Mouse (Mus musculus) granulocyte monocyte progenitor cell, adult 5-6 weeks (primary cell): ENCODE results near the gene Il1r2. TPM values are rescaled to one million over a fixed set of nuclear protein-coding genes. Genes with fewer than 3 reads are reported as not detected.
A peak's percentile ranks its signal among the peaks of the same experiment; 100 is the strongest.

Source experiments
- ATAC-seq: replicated peaks from 2 replicates; pipeline ENCODE4 v1.8.0; 2016; ENCODE audit warnings: mild to moderate bottlenecking, moderate TSS enrichment, inconsistent platforms; ENCODE audit not compliant: poor library complexity, severe bottlenecking
- total RNA-seq, 2 experiments: library from RNA; stranded (forward) in 1 of 2; stranded (reverse) in 1 of 2; fragments of 200-712, 200-1000 nt in 1 of 2; fragments of >200 nt in 1 of 2; fragmentation: Nextera tagmentation in 1 of 2; gene quantifications; 2 replicates each; pipeline ENCODE4 v1.2.3; 2014 to 2017

Il1r2 gene
- total RNA-seq, 2 experiments from 2014 or later = 0.88 TPM; not detected in 1

DNA sequence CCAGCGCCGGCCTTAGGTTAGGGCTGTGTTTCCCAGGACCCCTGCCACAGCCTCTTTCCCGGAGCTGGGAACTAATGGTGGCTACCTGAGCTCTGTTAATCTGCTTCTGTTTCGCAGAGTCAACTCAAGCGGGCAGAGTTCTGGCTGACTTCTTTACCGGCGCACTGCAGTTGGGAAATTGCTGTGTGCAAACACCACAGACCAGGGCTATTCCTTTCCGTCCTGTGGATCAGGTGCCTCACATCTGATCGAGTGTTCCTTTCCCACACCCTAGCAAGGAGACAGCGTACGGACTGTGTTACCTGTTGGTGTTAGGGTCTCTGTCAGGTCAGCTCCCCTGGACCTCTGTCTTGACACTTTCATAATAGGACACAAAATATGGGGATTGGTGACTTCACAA lies 15.9 kb upstream of the Il1r2 start:
- no peak for ATAC-seq

GRCm38 (mm10) chr1:40059122-40059774 lies 14.6 kb upstream of the Il1r2 start:
- ATAC-seq = peak; percentile 58

GRCm38 (mm10) chr1:40061359-40061758 lies 12.5 kb upstream of the Il1r2 start:
- no peak for ATAC-seq

GRCm38 (mm10) chr1:40063409-40063808 lies 10.5 kb upstream of the Il1r2 start:
- ATAC-seq = no peak

DNA sequence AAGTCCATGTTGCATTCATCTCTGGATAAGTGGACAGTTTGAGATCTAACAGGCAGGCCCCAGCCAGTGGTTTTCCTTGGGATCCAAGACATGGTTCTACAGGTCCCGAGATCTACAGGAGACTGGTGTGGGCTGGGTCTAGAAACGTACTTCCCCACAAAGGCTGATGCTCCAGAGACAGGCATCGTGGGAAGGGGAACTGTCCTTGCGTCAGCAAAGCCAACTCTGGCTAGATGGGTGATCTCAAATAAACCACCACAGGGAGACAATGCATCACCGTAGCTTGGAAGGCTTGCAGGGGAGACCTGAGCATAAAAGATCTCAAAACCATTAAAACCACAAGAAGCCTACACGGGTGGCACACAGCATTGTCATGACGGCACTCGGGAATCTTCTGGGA lies 9.4 kb upstream of the Il1r2 start:
- peak; percentile 76 for ATAC-seq

GRCm38 (mm10) chr1:40072558-40072957 lies 1.3 kb upstream of the Il1r2 start:
- ATAC-seq = no peak

- no peak for ATAC-seq
These were observed 3.4 kb downstream of the Il1r2 start for GRCm38 (mm10) chr1:40077328-40077727.

- ATAC-seq = peak; percentile 76
These were observed 7.2 kb downstream of the Il1r2 start for GRCm38 (mm10) chr1:40081041-40081440.

- ATAC-seq = peak; percentile 78
These were observed 10.5 kb downstream of the Il1r2 start for GRCm38 (mm10) chr1:40084386-40084785.

DNA sequence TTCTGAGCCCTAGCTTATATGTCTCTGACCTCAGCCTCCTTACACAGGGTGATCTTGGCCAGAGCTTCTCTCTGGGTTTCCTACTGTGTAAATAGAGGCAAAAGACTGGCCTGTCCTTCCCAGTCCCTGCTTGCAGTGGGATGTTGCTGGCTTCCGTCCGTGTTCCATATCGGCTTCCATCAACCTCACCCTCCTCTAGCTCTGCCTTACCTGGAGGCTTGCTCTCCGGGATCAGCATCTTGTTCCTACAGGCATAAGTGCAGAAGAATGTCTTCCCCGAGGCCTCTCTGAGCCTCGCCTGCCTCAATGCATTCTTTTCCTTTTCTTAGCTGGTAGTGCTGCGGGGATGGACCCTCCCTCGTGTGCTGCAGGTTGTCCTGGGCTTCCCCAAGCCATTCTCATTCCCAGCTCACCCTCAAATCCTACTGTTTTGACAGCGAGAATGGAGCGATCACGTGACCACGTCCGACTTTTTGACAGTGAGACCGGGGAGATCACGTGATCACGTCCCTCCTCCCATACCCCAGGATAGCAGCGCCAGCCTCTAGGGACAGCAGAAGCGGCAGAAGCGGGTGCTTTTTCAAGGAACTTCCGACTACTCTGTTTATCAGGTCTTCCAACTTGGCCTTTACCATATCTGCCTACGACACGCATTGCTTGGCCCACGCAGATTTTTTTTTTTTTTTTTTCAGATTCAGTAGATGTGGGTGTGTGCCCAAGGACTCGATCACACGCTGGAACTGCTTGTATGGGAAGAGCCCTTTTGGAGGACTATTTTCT lies 11.7 kb downstream of the Il1r2 start:
- ATAC-seq = peak; percentile 35

GRCm38 (mm10) chr1:40091160-40091559 lies 17.3 kb downstream of the Il1r2 start:
- peak; percentile 78 for ATAC-seq

GRCm38 (mm10) chr1:40092541-40092940 lies 18.7 kb downstream of the Il1r2 start:
- ATAC-seq = no peak

- ATAC-seq = no peak
These were observed 20.9 kb downstream of the Il1r2 start for GRCm38 (mm10) chr1:40094601-40095304.

DNA sequence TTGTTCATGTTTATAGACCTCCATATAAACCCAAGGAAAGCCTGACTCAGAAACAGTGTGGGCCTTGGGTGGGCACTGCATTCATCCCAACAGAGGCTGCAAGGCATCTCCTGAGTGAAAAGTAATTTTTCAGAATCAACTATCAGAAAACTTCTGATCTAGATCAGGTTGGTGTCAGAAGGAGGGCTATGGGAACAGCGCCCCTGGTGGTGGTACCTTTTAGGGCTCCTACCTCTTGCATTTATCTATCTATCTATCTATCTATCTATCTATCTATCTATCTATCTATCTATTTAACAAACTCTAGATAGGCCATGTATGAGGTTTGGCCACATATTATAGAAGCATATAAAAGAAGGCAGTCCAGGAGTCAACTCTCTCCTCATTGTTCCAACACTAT lies 21.7 kb downstream of the Il1r2 start:
- no peak for ATAC-seq

- no peak for ATAC-seq
These were observed 32.4 kb downstream of the Il1r2 start for GRCm38 (mm10) chr1:40106306-40106705.

- ATAC-seq = no peak
These were observed 32.8 kb downstream of the Il1r2 start for GRCm38 (mm10) chr1:40106719-40107118.

- no peak for ATAC-seq
These were observed 34.3 kb downstream of the Il1r2 start for GRCm38 (mm10) chr1:40107971-40108749.

GRCm38 (mm10) chr1:40109736-40110135 lies 35.9 kb downstream of the Il1r2 start:
- ATAC-seq = no peak

DNA sequence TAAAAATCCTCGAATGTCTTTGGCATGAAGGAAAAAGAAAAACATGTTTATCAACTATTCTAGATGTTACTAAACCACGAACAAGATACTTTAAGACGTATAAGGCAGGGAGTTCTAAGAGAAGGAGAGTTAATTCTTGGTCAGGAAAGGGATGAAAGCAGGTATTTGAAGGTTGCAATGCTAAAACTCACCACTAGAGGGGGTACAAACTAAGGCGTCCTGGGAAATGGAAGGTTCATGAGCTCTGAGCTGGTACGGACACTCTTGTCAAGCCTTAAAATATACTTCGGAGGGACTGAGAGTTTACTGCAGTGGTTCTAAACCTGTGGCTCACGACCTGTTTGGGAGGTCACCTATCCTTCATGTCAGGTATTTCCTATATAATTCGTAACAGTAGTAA lies 41.4 kb downstream of the Il1r2 start:
- ATAC-seq = peak; percentile 70; the same call in 1 of the 2 replicates

- ATAC-seq = peak; percentile 99
These were observed 42.5 kb downstream of the Il1r2 start for GRCm38 (mm10) chr1:40116422-40116821.
